Mouse (Mus musculus): ENCODE results near the gene Bcdin3d. TPM values are rescaled to one million over a fixed set of nuclear protein-coding genes. Genes with fewer than 3 reads are reported as not detected.
"Not testable (repeated sequence)": the region's sequence is repeated elsewhere in the genome, so short reads cannot be mapped to it uniquely, and the experiment has no call there.

The Bcdin3d gene
- polyA plus RNA-seq, 1 experiment from 2014 or later: 18.1 TPM

DNA sequence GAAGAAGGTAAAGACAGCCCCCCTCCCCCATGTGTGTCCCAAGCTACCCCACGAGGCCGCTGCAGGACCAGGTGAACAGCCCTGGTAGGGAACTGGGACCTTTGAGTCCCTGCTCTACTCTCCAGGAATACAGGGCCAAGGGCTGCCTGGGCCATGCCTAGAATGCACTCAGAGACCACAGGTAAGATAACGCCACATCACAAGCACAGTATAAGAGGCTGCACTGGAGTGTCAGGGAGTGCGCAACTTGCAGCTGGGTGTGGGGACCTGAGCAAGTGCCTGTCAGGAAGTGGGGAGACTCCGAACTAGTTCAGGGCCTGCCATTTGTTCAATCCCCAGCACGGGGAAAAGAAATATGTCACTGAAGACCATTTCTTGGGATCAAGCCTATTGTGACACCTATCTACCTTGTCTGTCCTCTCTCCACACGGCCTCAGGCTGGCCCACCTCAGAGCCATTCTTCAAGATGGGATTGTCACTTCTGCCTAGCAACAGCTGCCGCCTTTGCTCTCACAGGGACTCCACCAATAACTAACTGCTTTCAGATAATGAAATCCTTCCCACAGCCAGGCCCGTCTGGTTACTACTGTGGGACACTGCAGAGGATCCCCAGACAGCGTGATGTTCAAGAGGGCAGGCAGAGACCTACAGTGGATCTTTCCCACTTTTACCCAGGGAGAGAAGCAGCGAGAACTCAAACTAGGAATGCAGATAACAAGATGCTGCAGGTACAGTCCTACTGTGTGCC, 21.2 kb downstream of the Bcdin3d start:
- Histone ChIP-seq H3K4me2 (replicated peaks; ENCODE audit: low read depth, low read length) (no peak overlapping the region), H3K27me3 (ENCODE audit: control insufficient read depth, insufficient read depth, low read length) (no peaks in the 10 kb centered on the region), H3K9ac (ENCODE audit: low read depth, low read length) (no peak overlapping the region), H3K4me1 (replicated peaks; ENCODE audit: control insufficient read depth, insufficient read depth, low read length) (peaks cover 2% of the 10 kb centered on the region; the same call in 1 of the 2 replicates), H3K4me3 (ENCODE audit: low read depth, low read length) (no peak overlapping the region; the same call in 1 of the 2 replicates), H3K9me3 (ENCODE audit: control insufficient read depth, low read length) (no peaks in the 10 kb centered on the region), H3K27ac (ENCODE audit: low read depth, low read length) (no peak overlapping the region), H3K36me3 (ENCODE audit: control insufficient read depth, insufficient read depth, low read length) (no peaks in the 10 kb centered on the region)
- no peak for DNase-seq (ENCODE audit: low spot score)
- 72% methylated on average over 11 of the region's 11 CpGs for WGBS
- ATAC-seq (ENCODE audit: low FRiP score): no peak

GRCm38 (mm10) chr15:99449751-99450280, 24.7 kb downstream of the Bcdin3d start:
- Histone ChIP-seq H3K27me3 (ENCODE audit: control insufficient read depth, insufficient read depth, low read length) (no peaks in the 10 kb centered on the region), H3K4me2 (replicated peaks; ENCODE audit: low read depth, low read length) (no peak overlapping the region), H3K36me3 (ENCODE audit: control insufficient read depth, insufficient read depth, low read length) (no peaks in the 10 kb centered on the region), H3K4me3 (ENCODE audit: low read depth, low read length) (no peak overlapping the region), H3K4me1 (replicated peaks; ENCODE audit: control insufficient read depth, insufficient read depth, low read length) (no peaks in the 10 kb centered on the region; the same call in 1 of the 2 replicates), H3K9ac (ENCODE audit: low read depth, low read length) (no peak overlapping the region), H3K27ac (ENCODE audit: low read depth, low read length) (no peak overlapping the region), H3K9me3 (ENCODE audit: control insufficient read depth, low read length) (no peaks in the 10 kb centered on the region)
- 82% methylated on average over 8 of the region's 8 CpGs for WGBS
- ATAC-seq (ENCODE audit: low FRiP score): no peak
- no peak for DNase-seq (ENCODE audit: low spot score)

DNA sequence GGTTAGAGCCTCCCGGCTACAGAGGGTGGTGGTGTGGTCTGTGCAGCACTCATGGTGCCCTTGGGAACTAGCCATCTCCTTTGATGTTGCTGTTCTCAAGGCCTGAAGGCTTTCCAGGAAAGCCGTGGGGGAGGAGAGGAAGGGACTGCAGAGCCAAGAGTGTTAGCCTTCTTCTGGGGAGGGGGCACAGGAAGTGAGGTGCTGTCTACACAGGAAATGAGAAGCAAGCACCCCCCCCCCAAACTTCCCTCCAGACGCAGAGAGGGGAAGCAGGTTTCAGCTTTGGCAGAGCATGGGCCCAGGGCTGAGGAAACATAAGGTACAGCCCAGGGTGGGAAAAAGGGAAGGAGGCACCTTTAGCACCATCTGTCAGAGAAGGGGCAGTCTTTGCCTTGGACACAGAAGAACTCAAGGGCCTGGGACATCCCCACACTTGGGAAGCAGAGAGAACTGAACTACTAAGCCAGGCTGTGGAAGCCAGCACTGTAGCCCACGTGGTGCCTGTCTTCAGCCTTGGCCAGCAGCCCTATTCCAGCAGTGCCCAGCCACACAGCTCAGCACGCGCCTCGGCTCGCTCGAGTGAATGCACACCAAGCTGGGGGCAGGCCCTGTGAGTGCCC, 25.3 kb downstream of the Bcdin3d start:
- no peaks in the 10 kb centered on the region; the same call in 1 of the 2 replicates for H3K4me1 ChIP-seq (replicated peaks; ENCODE audit: control insufficient read depth, insufficient read depth, low read length)
- DNase-seq (ENCODE audit: low spot score): no peak
- no peak overlapping the region for H3K4me2 ChIP-seq (replicated peaks; ENCODE audit: low read depth, low read length)
- 85% methylated on average over 9 of the region's 9 CpGs for WGBS
- H3K4me3 ChIP-seq (ENCODE audit: low read depth, low read length): no peak overlapping the region
- H3K9ac ChIP-seq (ENCODE audit: low read depth, low read length): no peak overlapping the region
- H3K27ac ChIP-seq (ENCODE audit: low read depth, low read length): no peak overlapping the region
- H3K36me3 ChIP-seq (ENCODE audit: control insufficient read depth, insufficient read depth, low read length): no peaks in the 10 kb centered on the region
- H3K27me3 ChIP-seq (ENCODE audit: control insufficient read depth, insufficient read depth, low read length): no peaks in the 10 kb centered on the region
- H3K9me3 ChIP-seq (ENCODE audit: control insufficient read depth, low read length): no peaks in the 10 kb centered on the region
- ATAC-seq (ENCODE audit: low FRiP score): no peak

- DNase-seq (ENCODE audit: low spot score); ATAC-seq (ENCODE audit: low FRiP score); H3K4me3 ChIP-seq (ENCODE audit: low read depth, low read length); H3K36me3 ChIP-seq (ENCODE audit: control insufficient read depth, insufficient read depth, low read length); H3K9ac ChIP-seq (ENCODE audit: low read depth, low read length); H3K27me3 ChIP-seq (ENCODE audit: control insufficient read depth, insufficient read depth, low read length); H3K27ac ChIP-seq (ENCODE audit: low read depth, low read length); H3K9me3 ChIP-seq (ENCODE audit: control insufficient read depth, low read length); H3K4me2 ChIP-seq (replicated peaks; ENCODE audit: low read depth, low read length); H3K4me1 ChIP-seq (replicated peaks; ENCODE audit: control insufficient read depth, insufficient read depth, low read length): not testable (repeated sequence)
- 90% methylated on average over 10 of the region's 10 CpGs for WGBS
These were observed 28.4 kb downstream of the Bcdin3d start for GRCm38 (mm10) chr15:99446136-99446535.

GRCm38 (mm10) chr15:99445567-99445966, 29.0 kb downstream of the Bcdin3d start:
- DNase-seq (ENCODE audit: low spot score) (no peak), ATAC-seq (ENCODE audit: low FRiP score) (no peak)
- peaks cover 6% of the 10 kb centered on the region; the same call in 1 of the 2 replicates for H3K4me1 ChIP-seq (replicated peaks; ENCODE audit: control insufficient read depth, insufficient read depth, low read length)
- no peaks in the 10 kb centered on the region for H3K36me3 ChIP-seq (ENCODE audit: control insufficient read depth, insufficient read depth, low read length)
- H3K9ac ChIP-seq (ENCODE audit: low read depth, low read length): no peak overlapping the region
- H3K9me3 ChIP-seq (ENCODE audit: control insufficient read depth, low read length): no peaks in the 10 kb centered on the region
- WGBS: 71% methylated on average over 6 of the region's 6 CpGs
- H3K27ac ChIP-seq (ENCODE audit: low read depth, low read length): no peak overlapping the region
- H3K4me2 ChIP-seq (replicated peaks; ENCODE audit: low read depth, low read length): no peak overlapping the region
- no peaks in the 10 kb centered on the region for H3K27me3 ChIP-seq (ENCODE audit: control insufficient read depth, insufficient read depth, low read length)
- no peak overlapping the region for H3K4me3 ChIP-seq (ENCODE audit: low read depth, low read length)

GRCm38 (mm10) chr15:99442358-99442757, 32.2 kb downstream of the Bcdin3d start:
- ATAC-seq (ENCODE audit: low FRiP score): no peak

GRCm38 (mm10) chr15:99440816-99441457, 33.6 kb downstream of the Bcdin3d start:
- Histone ChIP-seq H3K36me3 (ENCODE audit: control insufficient read depth, insufficient read depth, low read length) (no peaks in the 10 kb centered on the region), H3K27me3 (ENCODE audit: control insufficient read depth, insufficient read depth, low read length) (no peaks in the 10 kb centered on the region), H3K4me3 (ENCODE audit: low read depth, low read length) (no peak overlapping the region), H3K4me2 (replicated peaks; ENCODE audit: low read depth, low read length) (no peak overlapping the region), H3K9ac (ENCODE audit: low read depth, low read length) (peak overlapping the region; percentile 3; the same call in 1 of the 2 replicates), H3K9me3 (ENCODE audit: control insufficient read depth, low read length) (no peaks in the 10 kb centered on the region), H3K4me1 (replicated peaks; ENCODE audit: control insufficient read depth, insufficient read depth, low read length) (peaks cover 9% of the 10 kb centered on the region; the same call in 1 of the 2 replicates), H3K27ac (ENCODE audit: low read depth, low read length) (peak overlapping the region; percentile 51)
- no peak for ATAC-seq (ENCODE audit: low FRiP score)
- 68% methylated on average over 8 of the region's 8 CpGs for WGBS
- DNase-seq (ENCODE audit: low spot score): no peak

More at GRCm38 (mm10) chr15:99442358-99442757, 32.2 kb downstream of the Bcdin3d start:
- 81% methylated on average over 7 of the region's 7 CpGs for WGBS
- peaks cover 8% of the 10 kb centered on the region; the same call in 1 of the 2 replicates for H3K4me1 ChIP-seq (replicated peaks; ENCODE audit: control insufficient read depth, insufficient read depth, low read length)
- no peak overlapping the region for H3K9ac ChIP-seq (ENCODE audit: low read depth, low read length)
- DNase-seq (ENCODE audit: low spot score): no peak
- H3K4me2 ChIP-seq (replicated peaks; ENCODE audit: low read depth, low read length): no peak overlapping the region
- no peak overlapping the region for H3K27ac ChIP-seq (ENCODE audit: low read depth, low read length)
- no peak overlapping the region for H3K4me3 ChIP-seq (ENCODE audit: low read depth, low read length)
- no peaks in the 10 kb centered on the region for H3K27me3 ChIP-seq (ENCODE audit: control insufficient read depth, insufficient read depth, low read length)
- no peaks in the 10 kb centered on the region for H3K9me3 ChIP-seq (ENCODE audit: control insufficient read depth, low read length)
- H3K36me3 ChIP-seq (ENCODE audit: control insufficient read depth, insufficient read depth, low read length): no peaks in the 10 kb centered on the region

- WGBS: 49% methylated on average over 2 of the region's 2 CpGs
- Histone ChIP-seq H3K36me3 (ENCODE audit: control insufficient read depth, insufficient read depth, low read length) (no peaks in the 10 kb centered on the region), H3K4me1 (replicated peaks; ENCODE audit: control insufficient read depth, insufficient read depth, low read length) (peaks cover 9% of the 10 kb centered on the region; the same call in 1 of the 2 replicates), H3K9ac (ENCODE audit: low read depth, low read length) (no peak overlapping the region), H3K27ac (ENCODE audit: low read depth, low read length) (peak overlapping the region; percentile 51), H3K27me3 (ENCODE audit: control insufficient read depth, insufficient read depth, low read length) (no peaks in the 10 kb centered on the region), H3K4me3 (ENCODE audit: low read depth, low read length) (no peak overlapping the region), H3K4me2 (replicated peaks; ENCODE audit: low read depth, low read length) (no peak overlapping the region), H3K9me3 (ENCODE audit: control insufficient read depth, low read length) (no peaks in the 10 kb centered on the region)
- no peak for DNase-seq (ENCODE audit: low spot score)
- 0 out of 2 replicates have a peak, but pooled peaks have one; percentile 27 for ATAC-seq (ENCODE audit: low FRiP score)
These were observed 34.3 kb downstream of the Bcdin3d start for GRCm38 (mm10) chr15:99440112-99440815.

Data from hindbrain, embryonic 11.5 days (tissue).